In genomic region chr10:121290682-121291078, GRCm38 (mm10) we compare ENCODE assay signal across 10 mouse cellular contexts.
DNase-seq lines count a peak whose midpoint lies in the region; ATAC-seq and TF ChIP-seq lines count a peak whose summit lies in the region.
"Had no signal": no experiment of that assay in that cellular context is flagged by ENCODE, and none has a peak within 500 bp of the region (broad histone marks: within the 10 kb centered on the region; RNA-seq: fewer than 3 reads in every experiment).

No protein-coding gene starts in this region.

- peak; percentile 37; the same call in 1 of the 2 replicates for ATAC-seq in cerebellum, adult (ENCODE audit: insufficient number of reproducible peaks, low FRiP score, low TSS enrichment)
- peak; percentile 79 for ATAC-seq in hindbrain, postnatal 0 days
- ATAC-seq in midbrain, embryonic 16.5 days: peak; percentile 88
- ATAC-seq in intestine, embryonic 15.5 days: no peak

- TF ChIP-seq CTCF in hindbrain, postnatal 0 days (IDR thresholded peaks at IDR 0.05; ENCODE audit: low read depth): no peak

- peak overlapping the region; percentile 30 for H3K4me2 ChIP-seq in hindbrain, postnatal 0 days (ENCODE audit: low read depth, low read length)
- peak overlapping the region; percentile 35 for H3K4me2 ChIP-seq in midbrain, embryonic 16.5 days (ENCODE audit: low read length)
- no peak overlapping the region for H3K4me2 ChIP-seq in intestine, embryonic 15.5 days (replicated peaks)

- H3K27ac ChIP-seq in hindbrain, postnatal 0 days: peak overlapping the region; percentile 68; the same call in 1 of the 2 replicates
- H3K27ac ChIP-seq in midbrain, embryonic 16.5 days (ENCODE audit: low read length): peak overlapping the region; percentile 45
- H3K27ac ChIP-seq in intestine, embryonic 15.5 days: no peak overlapping the region

- no peaks in the 10 kb centered on the region for H3K36me3 ChIP-seq in hindbrain, postnatal 0 days (ENCODE audit: insufficient read depth, low read length)
- H3K36me3 ChIP-seq in midbrain, embryonic 16.5 days (ENCODE audit: control insufficient read depth, insufficient read depth, low read length): peaks cover 13% of the 10 kb centered on the region
- no peaks in the 10 kb centered on the region for H3K36me3 ChIP-seq in intestine, embryonic 15.5 days

- H3K4me3 ChIP-seq in hindbrain, postnatal 0 days (ENCODE audit: low read length): no peak overlapping the region
- H3K4me3 ChIP-seq in midbrain, embryonic 16.5 days (ENCODE audit: low read depth, low read length): no peak overlapping the region
- no peak overlapping the region for H3K4me3 ChIP-seq in intestine, embryonic 15.5 days (replicated peaks)

- H3K9ac ChIP-seq in hindbrain, postnatal 0 days (replicated peaks; ENCODE audit: low read length): no peak overlapping the region
- peak overlapping the region; percentile 18; the same call in 1 of the 2 replicates for H3K9ac ChIP-seq in midbrain, embryonic 16.5 days (ENCODE audit: low read depth, low read length)
- no peak overlapping the region for H3K9ac ChIP-seq in intestine, embryonic 15.5 days
- H3K9ac ChIP-seq: liver, postnatal 0 days had no signal

- no peak for DNase-seq in cerebellum, adult 11-12 months
- DNase-seq in brain, adult 2 months (ENCODE audit: low read depth, low spot score): peak; percentile 94
- peak; percentile 69 for DNase-seq in hindbrain, postnatal 0 days (ENCODE audit: low spot score)
- no peak for DNase-seq in adrenal gland, adult (ENCODE audit: inconsistent age in 2 of 2, low spot score in 1 of 2)
- DNase-seq in spleen, adult 12 weeks (ENCODE audit: low spot score): no peak
- DNase-seq: liver, postnatal 0 days; thymus, adult 18-20 months had no signal

- no peaks in the 10 kb centered on the region for H3K9me3 ChIP-seq in hindbrain, postnatal 0 days (ENCODE audit: low read length)
- no peaks in the 10 kb centered on the region for H3K9me3 ChIP-seq in midbrain, embryonic 16.5 days (replicated peaks; ENCODE audit: control insufficient read depth, low read length, poor library complexity, severe bottlenecking)
- no peaks in the 10 kb centered on the region for H3K9me3 ChIP-seq in intestine, embryonic 15.5 days

- no peaks in the 10 kb centered on the region for H3K27me3 ChIP-seq in hindbrain, postnatal 0 days (ENCODE audit: insufficient read depth, low read length)
- 0 out of 2 replicates have a peak, but pooled peaks cover 3% of the 10 kb centered on the region for H3K27me3 ChIP-seq in midbrain, embryonic 16.5 days (ENCODE audit: control insufficient read depth, insufficient read depth, low read depth, low read length)
- H3K27me3 ChIP-seq in intestine, embryonic 15.5 days (replicated peaks): no peaks in the 10 kb centered on the region

- 15% methylated on average over 20 of the region's 20 CpGs for WGBS in hindbrain, postnatal 0 days
- 15% methylated on average over 20 of the region's 20 CpGs for WGBS in midbrain, embryonic 16.5 days
- WGBS in intestine, embryonic 15.5 days: 73% methylated on average over 20 of the region's 20 CpGs

- H3K4me1 ChIP-seq in hindbrain, postnatal 0 days (ENCODE audit: insufficient read depth, low read length): peaks cover 12% of the 10 kb centered on the region
- H3K4me1 ChIP-seq in midbrain, embryonic 16.5 days (ENCODE audit: control insufficient read depth, insufficient read depth, low read length): peaks cover 8% of the 10 kb centered on the region
- H3K4me1 ChIP-seq in intestine, embryonic 15.5 days (replicated peaks): 0 out of 2 replicates have a peak, but pooled peaks cover 3% of the 10 kb centered on the region

Comparison
In these comparisons a context has a peak if more than half of its experiments do, and no peak if none do; other contexts are left out.
1. DNase-seq: peak in brain, adult 2 months (single experiment) and hindbrain, postnatal 0 days (single experiment); none in cerebellum, adult 11-12 months (single experiment), adrenal gland, adult (0 of 2) and spleen, adult 12 weeks (single experiment).